Mouse (Mus musculus) spleen, postnatal 10 days (tissue): Measurements from ENCODE around the gene Olfr350.

Source experiments
- DNase-seq, 2 experiments: peaks; one replicate each; pipeline ENCODE4 v3.0.0; 2021 to 2022; ENCODE audit warnings: low spot score in 2 of 2

Olfr350 gene

DNA sequence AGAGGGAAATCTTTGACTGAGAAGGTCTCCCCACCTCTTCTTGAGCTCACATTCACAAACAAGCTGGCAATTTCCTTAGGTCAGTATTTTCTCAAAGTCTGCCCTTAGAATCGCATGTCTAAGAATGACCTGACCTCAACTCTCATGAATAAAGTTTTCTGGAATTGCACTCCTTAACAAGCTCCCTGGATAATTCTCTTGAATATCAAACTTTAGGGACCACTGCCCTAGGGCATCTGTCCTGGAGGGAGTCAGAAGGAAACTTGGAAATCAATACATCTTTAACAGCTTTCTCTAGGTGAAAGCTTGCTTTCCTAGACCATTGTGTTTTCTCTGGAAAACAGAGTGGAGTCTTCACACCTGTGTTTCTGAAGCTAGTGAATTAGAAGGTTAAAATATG, at the start of gene Olfr350:
Gene Olfr350, plus strand, starts transcription at position 301 of the 400 bp plus-strand sequence.
- no peak for DNase-seq

GRCm38 (mm10) chr2:36816932-36817331, 29.2 kb upstream of the Olfr350 start, which contains the start of gene Olfr3:
Gene Olfr3 (minus strand): TSS chr2:36817032.
- no peak for DNase-seq

DNA sequence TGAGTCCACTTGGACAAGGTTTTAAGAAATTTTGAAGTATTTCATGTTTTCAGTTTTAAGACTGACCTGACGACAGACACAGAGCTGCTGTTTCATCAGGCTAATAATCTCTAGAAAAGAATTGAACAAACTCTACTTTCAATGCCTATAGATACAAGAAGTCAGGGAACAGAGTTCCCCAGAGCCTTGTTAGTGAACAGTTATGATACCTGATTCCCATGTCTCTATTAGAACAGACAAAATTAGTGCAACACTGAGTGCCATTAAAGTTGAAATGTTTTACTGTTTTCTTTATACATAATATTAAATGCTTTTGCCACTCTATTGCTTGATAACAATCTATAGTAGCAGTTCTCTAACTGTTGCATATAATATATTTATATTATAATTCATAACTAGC, 16.4 kb downstream of the Olfr350 start, which contains the start of gene Olfr351:
Gene Olfr351, minus strand, starts transcription at position 101 of the 400 bp plus-strand sequence.
- DNase-seq = no peak

- no peak for DNase-seq
Observed at GRCm38 (mm10) chr2:36868160-36868559, 22.1 kb downstream of the Olfr350 start, which contains the start of gene Olfr352. Gene Olfr352 (plus strand): TSS chr2:36868460.

DNA sequence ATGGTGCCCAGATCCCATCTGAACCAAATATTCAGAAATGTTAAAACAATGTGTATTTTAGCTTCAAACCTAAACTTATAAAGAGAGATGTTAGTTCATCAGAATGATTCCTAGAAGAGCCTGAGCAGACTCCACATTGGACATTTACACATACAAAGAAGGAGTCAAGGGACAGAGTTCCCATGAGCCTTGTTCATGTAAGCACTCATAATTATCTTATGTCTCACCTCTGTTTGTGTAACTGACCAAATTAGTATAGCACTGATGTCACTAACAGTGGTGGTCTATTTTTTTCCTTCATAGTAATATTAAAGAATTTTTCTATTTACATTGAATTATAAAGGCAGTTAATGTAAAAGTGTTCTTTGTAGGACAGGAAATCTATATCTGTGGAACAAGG, 46.7 kb downstream of the Olfr350 start, which contains the start of gene Olfr353:
Gene Olfr353, minus strand, starts transcription at position 101 of the 400 bp plus-strand sequence.
- DNase-seq = no peak

GRCm38 (mm10) chr2:36897114-36897513, 51.0 kb downstream of the Olfr350 start:
- no peak for DNase-seq
